Mouse (Mus musculus) cortical plate, adult 2 months (tissue): ENCODE measurements around the gene Anapc11.

Source experiments
- CTCF ChIP-seq: fragments of 200-500 bp; IDR thresholded peaks from 2 replicates; pipeline ENCODE4 v1.5.1; 2011; ENCODE audit warnings: mild to moderate bottlenecking, control low read depth, low read length; ENCODE audit not compliant: insufficient read depth; ENCODE audit errors: extremely low read depth
- POLR2A ChIP-seq: fragments of 200-500 bp; IDR thresholded peaks from 2 replicates; pipeline ENCODE4 v1.6.1; 2011; ENCODE audit warnings: mild to moderate bottlenecking, low read length, control low read depth; ENCODE audit not compliant: insufficient read depth; ENCODE audit errors: extremely low read depth

GRCm38 (mm10) chr11:120630401-120630871, 32.2 kb downstream of the Anapc11 start:
- TF ChIP-seq POLR2A (no peak), CTCF (no peak)
